Mouse (Mus musculus): ENCODE data around the gene Rpap3. TPM values are rescaled to one million over a fixed set of nuclear protein-coding genes. Genes with fewer than 3 reads are reported as not detected.
A peak's percentile ranks its signal among the peaks of the same experiment; 100 is the strongest.

Rpap3 gene
- polyA plus RNA-seq (2012; ENCODE audit: insufficient read depth, insufficient read length, low replicate concordance, missing spikeins): not detected in 2 replicates

- H3K4me3 ChIP-seq (ENCODE audit: insufficient read depth, low read depth, low read length): peak within 1 kb of the TSS; percentile 97
- no peak within 1 kb of the TSS for H3K27ac ChIP-seq (ENCODE audit: insufficient read depth, low read depth, low read length)
- peaks cover 5% of the 10 kb centered on the region; the same call in 1 of the 2 replicates for H3K4me1 ChIP-seq (ENCODE audit: control insufficient read depth, insufficient read depth, low read length)
- no peak for TF ChIP-seq CTCF (IDR thresholded peaks at IDR 0.05; ENCODE audit: insufficient read depth, low read depth, low read length)
- TF ChIP-seq POLR2A (IDR thresholded peaks at IDR 0.05; ENCODE audit: insufficient read depth, low read depth, low read length): peak; percentile 66
- under 1% methylated on average over 71 of the region's 71 CpGs for WGBS
These were observed at the start of gene Rpap3 for GRCm38 (mm10) chr15:97705211-97706050. Gene Rpap3, minus strand, starts transcription at chr15:97705825.

- 64% methylated on average over 8 of the region's 8 CpGs for WGBS
- no peak overlapping the region for H3K4me3 ChIP-seq (ENCODE audit: insufficient read depth, low read depth, low read length)
These were observed 49.7 kb upstream of the Rpap3 start for GRCm38 (mm10) chr15:97755361-97755760.

GRCm38 (mm10) chr15:97754476-97754875 is 48.9 kb upstream of the Rpap3 start:
- peaks cover 29% of the 10 kb centered on the region for H3K4me1 ChIP-seq (ENCODE audit: control insufficient read depth, insufficient read depth, low read length)
- 42% methylated on average over 6 of the region's 6 CpGs for WGBS
- H3K4me3 ChIP-seq (ENCODE audit: insufficient read depth, low read depth, low read length): no peak overlapping the region
- 0 out of 2 replicates have a peak overlapping the region, but pooled peaks have one; percentile 2 for H3K27ac ChIP-seq (ENCODE audit: insufficient read depth, low read depth, low read length)
- TF ChIP-seq POLR2A (IDR thresholded peaks at IDR 0.05; ENCODE audit: insufficient read depth, low read depth, low read length) (no peak), CTCF (IDR thresholded peaks at IDR 0.05; ENCODE audit: insufficient read depth, low read depth, low read length) (no peak)

More at GRCm38 (mm10) chr15:97755361-97755760, 49.7 kb upstream of the Rpap3 start:
- no peak overlapping the region for H3K27ac ChIP-seq (ENCODE audit: insufficient read depth, low read depth, low read length)
- peaks cover 26% of the 10 kb centered on the region for H3K4me1 ChIP-seq (ENCODE audit: control insufficient read depth, insufficient read depth, low read length)
- TF ChIP-seq CTCF (IDR thresholded peaks at IDR 0.05; ENCODE audit: insufficient read depth, low read depth, low read length): no peak
- TF ChIP-seq POLR2A (IDR thresholded peaks at IDR 0.05; ENCODE audit: insufficient read depth, low read depth, low read length): no peak

- WGBS: 88% methylated on average over 5 of the region's 5 CpGs
- no peak overlapping the region for H3K27ac ChIP-seq (ENCODE audit: insufficient read depth, low read depth, low read length)
- H3K4me1 ChIP-seq (ENCODE audit: control insufficient read depth, insufficient read depth, low read length): peaks cover 31% of the 10 kb centered on the region
- TF ChIP-seq POLR2A (IDR thresholded peaks at IDR 0.05; ENCODE audit: insufficient read depth, low read depth, low read length) (no peak), CTCF (IDR thresholded peaks at IDR 0.05; ENCODE audit: insufficient read depth, low read depth, low read length) (no peak)
- no peak overlapping the region for H3K4me3 ChIP-seq (ENCODE audit: insufficient read depth, low read depth, low read length)
These were observed 46.9 kb upstream of the Rpap3 start for GRCm38 (mm10) chr15:97752491-97752890.

GRCm38 (mm10) chr15:97751676-97752075 is 46.1 kb upstream of the Rpap3 start:
- H3K4me1 ChIP-seq (ENCODE audit: control insufficient read depth, insufficient read depth, low read length): peaks cover 31% of the 10 kb centered on the region
- 85% methylated on average over 2 of the region's 2 CpGs for WGBS
- no peak for TF ChIP-seq POLR2A (IDR thresholded peaks at IDR 0.05; ENCODE audit: insufficient read depth, low read depth, low read length)
- no peak for TF ChIP-seq CTCF (IDR thresholded peaks at IDR 0.05; ENCODE audit: insufficient read depth, low read depth, low read length)

GRCm38 (mm10) chr15:97750697-97751096 is 45.1 kb upstream of the Rpap3 start:
- peak overlapping the region; percentile 57; the same call in 1 of the 2 replicates for H3K27ac ChIP-seq (ENCODE audit: insufficient read depth, low read depth, low read length)
- WGBS: 19% methylated on average over 12 of the region's 12 CpGs
- H3K4me1 ChIP-seq (ENCODE audit: control insufficient read depth, insufficient read depth, low read length): peaks cover 30% of the 10 kb centered on the region
- TF ChIP-seq POLR2A (IDR thresholded peaks at IDR 0.05; ENCODE audit: insufficient read depth, low read depth, low read length) (no peak), CTCF (IDR thresholded peaks at IDR 0.05; ENCODE audit: insufficient read depth, low read depth, low read length) (no peak)
- no peak overlapping the region for H3K4me3 ChIP-seq (ENCODE audit: insufficient read depth, low read depth, low read length)

More at GRCm38 (mm10) chr15:97751676-97752075, 46.1 kb upstream of the Rpap3 start:
- no peak overlapping the region for H3K4me3 ChIP-seq (ENCODE audit: insufficient read depth, low read depth, low read length)
- no peak overlapping the region for H3K27ac ChIP-seq (ENCODE audit: insufficient read depth, low read depth, low read length)

- WGBS: 88% methylated on average over 13 of the region's 13 CpGs
- H3K27ac ChIP-seq (ENCODE audit: insufficient read depth, low read depth, low read length): peak overlapping the region; percentile 57; the same call in 1 of the 2 replicates
- no peak for TF ChIP-seq POLR2A (IDR thresholded peaks at IDR 0.05; ENCODE audit: insufficient read depth, low read depth, low read length)
- no peak for TF ChIP-seq CTCF (IDR thresholded peaks at IDR 0.05; ENCODE audit: insufficient read depth, low read depth, low read length)
These were observed 44.2 kb upstream of the Rpap3 start for GRCm38 (mm10) chr15:97749841-97750240.

GRCm38 (mm10) chr15:97749397-97749796 is 43.8 kb upstream of the Rpap3 start:
- 96% methylated on average over 9 of the region's 9 CpGs for WGBS
- Histone ChIP-seq H3K27ac (ENCODE audit: insufficient read depth, low read depth, low read length) (0 out of 2 replicates have a peak overlapping the region, but pooled peaks have one; percentile 57), H3K4me3 (ENCODE audit: insufficient read depth, low read depth, low read length) (no peak overlapping the region; the same call in 1 of the 2 replicates), H3K4me1 (ENCODE audit: control insufficient read depth, insufficient read depth, low read length) (peaks cover 38% of the 10 kb centered on the region)
- TF ChIP-seq POLR2A (IDR thresholded peaks at IDR 0.05; ENCODE audit: insufficient read depth, low read depth, low read length) (no peak), CTCF (IDR thresholded peaks at IDR 0.05; ENCODE audit: insufficient read depth, low read depth, low read length) (no peak)

More at GRCm38 (mm10) chr15:97749841-97750240, 44.2 kb upstream of the Rpap3 start:
- peaks cover 37% of the 10 kb centered on the region for H3K4me1 ChIP-seq (ENCODE audit: control insufficient read depth, insufficient read depth, low read length)
- no peak overlapping the region; the same call in 1 of the 2 replicates for H3K4me3 ChIP-seq (ENCODE audit: insufficient read depth, low read depth, low read length)

- Histone ChIP-seq H3K4me3 (ENCODE audit: insufficient read depth, low read depth, low read length) (no peak overlapping the region), H3K27ac (ENCODE audit: insufficient read depth, low read depth, low read length) (no peak overlapping the region), H3K4me1 (ENCODE audit: control insufficient read depth, insufficient read depth, low read length) (peaks cover 36% of the 10 kb centered on the region)
- 93% methylated on average over 4 of the region's 4 CpGs for WGBS
- TF ChIP-seq POLR2A (IDR thresholded peaks at IDR 0.05; ENCODE audit: insufficient read depth, low read depth, low read length) (no peak), CTCF (IDR thresholded peaks at IDR 0.05; ENCODE audit: insufficient read depth, low read depth, low read length) (no peak)
These were observed 43.3 kb upstream of the Rpap3 start for GRCm38 (mm10) chr15:97748964-97749363.

Data from olfactory bulb, adult 2 months (tissue).